Mouse (Mus musculus) limb, embryonic 13.5 days (tissue): ENCODE measurements at regions not wholly inside any gene's neighbourhood (a gene's known extent, or its start where the extent isn't known, plus 50 kb on each side); places are given as distances from the start of the nearest gene placed in this dataset.
A peak's percentile ranks its signal among the peaks of the same experiment; 100 is the strongest.

Source experiments
- ATAC-seq: fragments of 200-750 bp; cut with Nextera tagmentation; 2 replicates; pipeline ENCODE4 v1.8.0; 2017; ENCODE audit warnings: low read depth, moderate number of reproducible peaks, moderate TSS enrichment; ENCODE audit not compliant: low FRiP score
- H3K27ac ChIP-seq: fragments of 300-500 bp; sonication (generic); 2 replicates; pipeline ENCODE4 v1.5.1; 2015; ENCODE audit warnings: inconsistent platforms, mild to moderate bottlenecking, moderate library complexity
- H3K27me3 ChIP-seq: fragments of 300-500 bp; sonication (generic); 2 replicates; pipeline ENCODE4 v1.6.1; 2015; ENCODE audit warnings: mild to moderate bottlenecking, inconsistent platforms
- H3K36me3 ChIP-seq: fragments of 300-500 bp; sonication (generic); 2 replicates; pipeline ENCODE4 v1.6.1; 2015; ENCODE audit warnings: inconsistent platforms, mild to moderate bottlenecking, moderate library complexity
- H3K4me1 ChIP-seq: fragments of 300-500 bp; sonication (generic); 2 replicates; pipeline ENCODE4 v1.6.1; 2015; ENCODE audit warnings: inconsistent platforms
- H3K4me2 ChIP-seq: fragments of 300-500 bp; sonication (generic); replicated peaks from 2 replicates; pipeline ENCODE4 v1.6.1; 2015; ENCODE audit warnings: inconsistent platforms, mild to moderate bottlenecking, moderate library complexity
- H3K4me3 ChIP-seq: fragments of 300-500 bp; sonication (generic); 2 replicates; pipeline ENCODE4 v1.5.1; 2015; ENCODE audit warnings: moderate library complexity, mild to moderate bottlenecking, inconsistent platforms
- H3K9ac ChIP-seq: fragments of 300-500 bp; sonication (generic); 2 replicates; pipeline ENCODE4 v1.6.1; 2015; ENCODE audit warnings: mild to moderate bottlenecking, inconsistent platforms
- H3K9me3 ChIP-seq: fragments of 300-500 bp; sonication (generic); 2 replicates; pipeline ENCODE4 v1.6.1; 2016; ENCODE audit warnings: inconsistent platforms
- WGBS: fragments of 180-500 bp; shearing (Covaris S2); methylation state at CpG from one replicate; pipeline ENCODE4 v1.1.7; 2015; 5-methylcytosine and 5-hydroxymethylcytosine counted together

DNA sequence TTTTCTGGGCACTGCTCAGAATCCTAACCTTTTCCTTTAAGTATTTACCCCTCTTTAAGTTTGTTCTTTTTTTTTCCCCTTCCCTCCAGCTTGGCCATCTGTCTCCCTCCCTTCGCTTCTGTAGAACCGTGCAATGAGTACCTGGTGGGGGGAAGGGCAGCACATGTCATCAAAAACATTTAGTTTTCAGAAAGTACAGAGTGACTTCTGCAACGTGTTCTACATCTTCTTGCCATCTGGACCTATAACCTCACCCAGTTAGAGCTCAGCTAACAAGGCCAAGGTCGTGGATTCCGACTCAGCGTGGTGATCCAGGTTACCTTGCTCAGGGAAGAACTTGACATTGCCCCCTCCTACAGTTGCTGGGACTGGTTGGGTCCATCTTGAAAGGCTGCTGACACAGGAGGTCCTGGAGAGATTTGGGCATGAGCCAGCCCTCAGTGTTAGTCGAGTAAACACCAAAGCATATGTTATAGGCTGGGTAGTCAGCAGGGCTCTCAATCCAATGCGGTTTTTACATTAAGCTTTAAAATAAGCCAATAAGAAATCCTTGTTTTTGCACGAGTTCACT is 1075.0 kb downstream of the Synb start:
- H3K4me1 ChIP-seq: peaks cover 21% of the 10 kb centered on the region
- no peaks in the 10 kb centered on the region for H3K9me3 ChIP-seq
- WGBS: 54% methylated on average over 9 of the region's 9 CpGs

DNA sequence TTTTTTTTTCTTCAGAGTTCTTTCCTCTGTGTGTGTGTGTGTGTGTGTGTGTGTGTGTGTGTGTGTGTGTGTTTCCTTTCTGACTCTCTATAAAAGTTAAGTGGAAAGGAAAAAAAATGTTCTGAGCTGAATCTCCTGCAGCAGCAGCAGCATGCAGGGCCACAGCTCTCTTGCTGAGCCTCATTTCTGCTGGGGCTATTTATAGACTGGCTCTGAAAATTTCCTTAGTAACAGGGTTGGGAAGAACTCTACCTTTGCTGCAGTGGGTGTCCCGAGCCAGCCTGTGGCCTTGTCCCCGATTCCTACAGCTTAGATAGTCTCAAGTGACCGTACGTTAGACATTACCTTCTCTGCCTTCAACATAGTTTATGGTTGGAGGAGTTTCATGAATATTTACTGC is 1075.6 kb downstream of the Synb start:
- H3K9ac ChIP-seq: no peak overlapping the region
- 44% methylated on average over 4 of the region's 4 CpGs for WGBS
- H3K27ac ChIP-seq: no peak overlapping the region
- H3K36me3 ChIP-seq: no peaks in the 10 kb centered on the region
- H3K4me2 ChIP-seq: no peak overlapping the region
- no peaks in the 10 kb centered on the region for H3K27me3 ChIP-seq
- no peak overlapping the region for H3K4me3 ChIP-seq
- peaks cover 21% of the 10 kb centered on the region for H3K4me1 ChIP-seq
- H3K9me3 ChIP-seq: no peaks in the 10 kb centered on the region
- ATAC-seq: no peak

More for the DNA sequence above, 1075.0 kb downstream of the Synb start:
- Histone ChIP-seq H3K27me3 (no peaks in the 10 kb centered on the region), H3K27ac (no peak overlapping the region), H3K4me3 (no peak overlapping the region), H3K36me3 (no peaks in the 10 kb centered on the region), H3K4me2 (no peak overlapping the region), H3K9ac (no peak overlapping the region)
- ATAC-seq: no peak

DNA sequence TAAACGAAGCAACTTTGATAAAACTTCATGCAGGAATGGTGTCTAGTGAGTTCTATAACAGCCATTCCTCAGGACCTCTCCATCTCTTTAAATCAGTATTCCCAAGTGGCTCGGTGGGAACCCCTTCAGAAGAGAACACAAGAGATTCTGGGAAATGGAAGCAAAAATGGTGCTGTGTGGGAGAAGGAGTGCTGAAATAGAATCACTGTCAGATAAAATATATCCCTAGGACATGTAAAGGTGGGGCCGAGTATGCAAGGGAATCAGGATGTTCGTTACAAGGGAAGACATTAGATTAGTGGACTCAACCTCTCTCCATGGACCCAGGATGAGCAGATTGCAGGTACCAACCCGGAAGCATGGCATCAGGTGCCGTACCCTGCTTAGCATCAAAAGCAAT is 1076.1 kb downstream of the Synb start:
- Histone ChIP-seq H3K27me3 (no peaks in the 10 kb centered on the region), H3K9me3 (no peaks in the 10 kb centered on the region), H3K4me3 (no peak overlapping the region), H3K4me1 (peaks cover 21% of the 10 kb centered on the region), H3K4me2 (no peak overlapping the region), H3K9ac (no peak overlapping the region), H3K27ac (no peak overlapping the region), H3K36me3 (no peaks in the 10 kb centered on the region)
- ATAC-seq: no peak
- WGBS: 75% methylated on average over 6 of the region's 6 CpGs

DNA sequence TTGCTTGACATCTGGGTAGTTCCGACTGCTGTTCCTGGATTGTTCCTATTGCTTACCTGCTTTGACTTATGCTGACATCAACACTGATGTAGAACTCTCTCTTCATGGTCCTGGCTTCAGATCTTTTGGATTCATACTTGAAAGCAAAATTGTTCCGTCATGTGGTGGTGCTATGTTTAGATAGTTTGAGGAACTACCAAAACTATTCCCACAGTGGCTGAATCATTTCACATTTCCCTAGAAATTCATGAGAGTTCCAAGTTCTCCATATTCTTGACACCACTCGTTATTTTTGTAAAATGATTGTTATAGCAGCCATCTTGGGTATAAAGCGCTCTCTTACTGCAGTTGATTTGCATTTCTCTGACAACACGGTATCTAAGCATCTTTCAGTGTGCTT is 1080.2 kb downstream of the Synb start:
- 89% methylated on average over 5 of the region's 5 CpGs for WGBS
- no peak overlapping the region for H3K4me2 ChIP-seq
- no peak overlapping the region for H3K4me3 ChIP-seq
- peaks cover 11% of the 10 kb centered on the region for H3K4me1 ChIP-seq
- no peaks in the 10 kb centered on the region for H3K27me3 ChIP-seq
- H3K27ac ChIP-seq: no peak overlapping the region
- no peaks in the 10 kb centered on the region for H3K36me3 ChIP-seq
- ATAC-seq: no peak
- H3K9ac ChIP-seq: no peak overlapping the region
- no peaks in the 10 kb centered on the region for H3K9me3 ChIP-seq

DNA sequence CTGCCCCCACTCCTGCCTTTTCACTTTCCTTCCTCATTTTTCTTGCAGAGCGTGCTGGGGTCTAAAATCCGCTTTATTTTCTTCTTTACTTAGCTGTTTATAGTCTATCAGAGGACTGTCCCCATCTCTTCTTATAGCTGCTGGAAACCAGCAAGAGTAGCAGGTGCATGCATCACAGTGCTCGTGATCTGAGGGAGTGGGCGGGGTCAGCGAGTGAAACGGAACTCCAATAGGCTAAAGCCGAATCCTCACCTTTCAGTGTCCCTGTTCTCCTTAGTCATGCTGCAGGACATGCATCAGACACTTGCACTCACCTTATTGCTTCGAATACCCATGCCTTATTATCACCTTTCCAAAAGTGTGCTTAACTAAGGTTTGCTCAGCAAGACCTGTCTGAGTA is 1095.3 kb downstream of the Synb start:
- Histone ChIP-seq H3K27ac (no peak overlapping the region), H3K4me1 (no peaks in the 10 kb centered on the region), H3K36me3 (no peaks in the 10 kb centered on the region), H3K4me2 (no peak overlapping the region), H3K9ac (no peak overlapping the region), H3K4me3 (no peak overlapping the region), H3K27me3 (peaks cover 16% of the 10 kb centered on the region; the same call in 1 of the 2 replicates), H3K9me3 (no peaks in the 10 kb centered on the region)
- no peak for ATAC-seq
- 7% methylated on average over 8 of the region's 8 CpGs for WGBS

DNA sequence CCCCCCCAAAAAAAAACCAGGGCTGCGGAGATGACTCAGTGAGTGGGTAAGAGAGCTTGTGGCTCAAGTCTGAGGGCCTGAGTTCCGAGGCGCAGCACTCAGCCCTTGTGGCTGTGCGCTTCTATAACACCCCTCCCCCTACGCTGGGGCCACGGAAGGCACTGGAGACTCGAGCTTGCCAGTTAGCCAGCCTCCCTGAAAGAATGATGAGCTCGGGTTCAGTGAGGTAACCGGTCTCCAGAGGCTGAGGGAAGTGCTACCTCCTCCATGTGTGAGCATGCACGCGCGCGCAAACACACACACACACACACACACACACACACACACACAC is 1096.7 kb downstream of the Synb start:
- H3K27me3 ChIP-seq: peaks cover 16% of the 10 kb centered on the region; the same call in 1 of the 2 replicates
- no peak overlapping the region for H3K4me3 ChIP-seq
- no peak overlapping the region for H3K9ac ChIP-seq
- H3K4me2 ChIP-seq: peak overlapping the region; percentile 23; the same call in 1 of the 2 replicates
- no peaks in the 10 kb centered on the region for H3K9me3 ChIP-seq
- ATAC-seq: peak; percentile 40; the same call in 1 of the 2 replicates
- no peaks in the 10 kb centered on the region for H3K36me3 ChIP-seq
- WGBS: 7% methylated on average over 10 of the region's 13 CpGs
- no peaks in the 10 kb centered on the region for H3K4me1 ChIP-seq
- H3K27ac ChIP-seq: no peak overlapping the region

DNA sequence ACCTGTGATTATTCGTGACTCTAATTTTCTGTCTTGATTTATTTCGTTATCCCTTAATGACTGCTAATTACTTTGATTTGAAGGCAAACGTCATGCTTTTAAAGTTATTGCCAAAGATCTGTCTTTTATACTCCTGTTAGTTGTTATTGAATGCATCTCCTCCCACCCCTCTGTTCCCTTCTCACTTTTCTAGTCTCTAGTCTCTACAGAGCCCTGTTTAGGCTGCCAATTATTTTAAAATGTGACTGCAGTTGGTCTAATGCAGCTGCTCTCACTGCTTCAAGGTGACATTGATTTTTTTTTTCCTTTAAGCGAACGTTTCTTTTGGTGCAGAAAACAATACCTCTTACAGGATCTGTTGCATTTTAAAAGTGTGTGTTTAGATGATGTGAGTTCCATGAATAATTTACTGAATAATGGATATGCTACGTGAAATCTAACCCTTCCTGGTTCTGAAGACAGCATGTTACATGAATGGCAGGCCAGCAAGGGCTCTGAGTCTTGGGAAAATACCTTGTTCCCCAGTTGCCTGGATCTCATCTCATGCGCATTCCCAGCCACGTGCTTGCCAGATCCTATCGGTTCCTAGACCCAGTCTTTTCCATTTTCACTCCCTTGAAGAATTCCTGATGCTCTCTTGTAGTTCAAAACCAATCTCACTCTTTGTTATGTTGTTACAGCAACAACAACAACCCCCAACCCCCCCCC is 1097.2 kb downstream of the Synb start:
- H3K27me3 ChIP-seq: peaks cover 16% of the 10 kb centered on the region; the same call in 1 of the 2 replicates
- no peaks in the 10 kb centered on the region for H3K36me3 ChIP-seq
- H3K4me2 ChIP-seq: 0 out of 2 replicates have a peak overlapping the region, but pooled peaks have one; percentile 23
- no peaks in the 10 kb centered on the region for H3K9me3 ChIP-seq
- WGBS: 26% methylated on average over 9 of the region's 9 CpGs
- no peak overlapping the region for H3K9ac ChIP-seq
- H3K27ac ChIP-seq: no peak overlapping the region
- H3K4me3 ChIP-seq: no peak overlapping the region
- no peak for ATAC-seq
- H3K4me1 ChIP-seq: no peaks in the 10 kb centered on the region

DNA sequence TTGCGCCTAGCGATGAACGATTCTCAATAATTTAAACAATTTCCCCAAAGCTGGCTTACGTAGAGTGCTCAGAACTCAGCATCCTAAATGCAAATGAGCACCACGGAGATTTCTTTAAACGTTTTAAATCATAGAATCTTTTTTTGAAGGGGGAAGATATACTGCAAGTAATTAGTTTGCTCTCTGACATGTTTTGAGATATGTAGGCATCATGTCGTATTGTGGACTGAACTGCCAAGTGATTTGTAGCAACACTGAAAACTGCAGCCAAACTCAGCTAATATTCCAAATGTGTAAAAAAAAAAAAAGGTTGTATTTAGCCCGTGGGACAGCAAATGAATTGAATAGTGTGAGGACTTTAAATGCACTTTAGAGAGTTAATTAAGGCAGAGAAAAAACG is 1097.9 kb downstream of the Synb start:
- Histone ChIP-seq H3K27ac (no peak overlapping the region), H3K9ac (no peak overlapping the region), H3K4me2 (no peak overlapping the region), H3K9me3 (no peaks in the 10 kb centered on the region), H3K36me3 (no peaks in the 10 kb centered on the region), H3K4me3 (no peak overlapping the region), H3K4me1 (no peaks in the 10 kb centered on the region), H3K27me3 (peaks cover 16% of the 10 kb centered on the region; the same call in 1 of the 2 replicates)
- WGBS: 70% methylated on average over 9 of the region's 9 CpGs
- ATAC-seq: no peak

DNA sequence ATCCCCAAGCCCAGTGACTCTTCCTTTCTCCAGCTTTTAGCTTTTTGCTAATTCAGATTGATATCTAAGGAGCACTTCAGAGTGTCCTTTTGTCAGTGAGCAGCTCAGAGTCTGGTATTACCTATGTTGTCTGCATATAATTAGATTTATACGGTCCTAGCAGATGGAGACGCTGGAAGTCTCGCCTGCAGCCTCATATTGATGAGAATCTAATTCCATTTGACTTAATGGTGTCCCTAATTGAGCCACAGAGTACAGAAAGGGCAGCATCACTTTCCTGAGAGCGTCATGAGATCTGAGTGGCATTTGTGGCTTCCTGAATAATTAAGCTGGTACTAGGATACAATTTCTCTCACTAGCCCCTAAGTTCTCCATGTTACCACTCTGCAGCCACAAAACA is 1104.2 kb downstream of the Synb start:
- WGBS: 39% methylated on average over 4 of the region's 4 CpGs
- Histone ChIP-seq H3K36me3 (no peaks in the 10 kb centered on the region), H3K4me1 (no peaks in the 10 kb centered on the region), H3K27ac (no peak overlapping the region), H3K27me3 (no peaks in the 10 kb centered on the region), H3K4me2 (no peak overlapping the region), H3K9me3 (no peaks in the 10 kb centered on the region), H3K9ac (no peak overlapping the region), H3K4me3 (no peak overlapping the region)
- ATAC-seq: no peak

DNA sequence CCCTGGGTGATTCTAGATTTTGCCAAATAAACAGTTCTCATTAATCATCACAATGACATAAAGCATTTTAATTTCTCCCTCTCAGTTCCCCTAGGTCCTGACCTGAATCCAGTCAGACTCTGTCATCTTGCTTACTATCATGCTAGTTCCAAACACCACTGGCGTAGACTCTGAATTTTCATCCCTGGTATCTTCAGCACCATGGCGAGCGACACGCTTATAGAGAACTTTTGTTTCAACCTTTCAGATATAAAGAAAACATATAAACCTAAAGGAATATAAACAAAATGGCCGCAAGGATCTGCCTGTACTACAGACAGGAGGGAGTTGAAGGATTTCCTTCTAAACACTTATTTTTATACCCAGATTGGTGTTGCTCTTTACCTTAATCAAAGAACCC is 1105.8 kb downstream of the Synb start:
- H3K9ac ChIP-seq: no peak overlapping the region
- H3K27ac ChIP-seq: no peak overlapping the region
- no peak overlapping the region for H3K4me3 ChIP-seq
- no peaks in the 10 kb centered on the region for H3K27me3 ChIP-seq
- H3K9me3 ChIP-seq: no peaks in the 10 kb centered on the region
- no peaks in the 10 kb centered on the region for H3K4me1 ChIP-seq
- no peak for ATAC-seq
- no peak overlapping the region for H3K4me2 ChIP-seq
- 63% methylated on average over 5 of the region's 5 CpGs for WGBS
- H3K36me3 ChIP-seq: no peaks in the 10 kb centered on the region

DNA sequence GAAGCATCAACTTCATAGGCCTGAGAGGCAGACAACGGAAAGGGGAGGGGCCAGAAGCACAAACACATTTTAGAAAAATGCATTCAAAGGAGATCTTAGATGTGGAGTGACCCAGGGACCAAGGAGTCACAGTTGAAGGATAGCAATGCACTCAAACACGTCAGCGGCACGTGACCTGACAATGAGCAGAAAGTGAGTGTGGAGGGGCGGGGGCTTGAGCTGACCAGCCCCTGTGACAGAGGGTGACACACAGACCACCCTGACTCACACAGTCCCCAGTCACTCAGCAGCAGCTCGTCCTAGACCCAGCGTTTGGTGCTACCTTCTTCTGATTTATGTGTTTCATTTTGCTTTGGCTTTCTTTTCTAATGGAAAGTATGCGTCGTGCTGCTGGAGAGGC is 1111.5 kb downstream of the Synb start:
- no peak overlapping the region for H3K27ac ChIP-seq
- H3K9me3 ChIP-seq: no peaks in the 10 kb centered on the region
- no peak overlapping the region for H3K9ac ChIP-seq
- ATAC-seq: no peak
- H3K36me3 ChIP-seq: no peaks in the 10 kb centered on the region
- H3K27me3 ChIP-seq: no peaks in the 10 kb centered on the region
- WGBS: 61% methylated on average over 9 of the region's 9 CpGs
- no peak overlapping the region for H3K4me3 ChIP-seq
- H3K4me2 ChIP-seq: no peak overlapping the region
- H3K4me1 ChIP-seq: no peaks in the 10 kb centered on the region

DNA sequence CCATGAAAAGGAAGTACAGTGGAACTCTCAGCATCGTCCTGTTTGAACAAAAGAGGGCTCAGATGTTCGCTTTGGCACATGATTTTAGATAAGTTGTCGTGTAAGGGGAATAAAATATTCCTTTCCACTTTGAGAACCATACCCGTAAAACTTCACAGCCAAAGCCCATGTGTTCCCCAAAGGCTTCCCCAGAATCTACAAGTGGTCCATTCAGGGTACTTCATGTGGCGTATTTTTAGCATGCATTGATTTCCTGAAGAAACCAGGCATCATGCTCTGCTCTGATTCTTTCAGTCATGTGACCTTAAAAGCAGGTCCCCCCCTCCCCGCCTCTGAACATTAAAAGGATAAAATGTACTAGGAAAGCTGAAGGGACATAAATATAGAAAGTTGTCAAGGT is 1112.9 kb downstream of the Synb start:
- Histone ChIP-seq H3K9ac (no peak overlapping the region), H3K9me3 (no peaks in the 10 kb centered on the region), H3K36me3 (no peaks in the 10 kb centered on the region), H3K4me1 (no peaks in the 10 kb centered on the region), H3K4me2 (no peak overlapping the region), H3K4me3 (no peak overlapping the region), H3K27me3 (no peaks in the 10 kb centered on the region), H3K27ac (no peak overlapping the region)
- ATAC-seq: no peak
- 73% methylated on average over 6 of the region's 6 CpGs for WGBS
